Mouse (Mus musculus) urinary bladder, adult 18-20 months (tissue): ENCODE results near the gene Cenpt.

ENCODE experiments used
- DNase-seq, 2 experiments: peaks; one replicate each; pipeline ENCODE4 v3.0.0; 2022; ENCODE audit warnings: low spot score in 2 of 2, mixed read lengths in 2 of 2

Cenpt gene

DNA sequence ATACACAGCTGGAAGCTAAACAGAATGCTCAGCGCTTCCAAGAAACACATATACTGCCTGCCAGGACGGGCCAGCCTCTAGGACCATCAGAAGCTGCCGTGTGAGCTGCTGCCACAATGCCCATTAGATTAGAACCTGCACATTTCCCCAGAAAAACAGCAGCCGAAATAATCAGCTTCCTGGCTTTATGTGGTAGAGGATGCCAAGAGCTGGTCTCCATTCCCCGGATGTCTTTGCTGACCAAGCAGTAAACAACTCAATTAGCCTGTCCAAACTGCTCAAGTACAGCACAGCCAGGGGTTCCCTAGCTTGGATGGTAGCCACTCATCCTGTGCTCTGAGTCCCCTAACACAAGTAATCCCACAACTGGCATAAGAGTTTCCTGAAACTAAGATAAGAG is 45.3 kb downstream of the Cenpt start:
- no peak for DNase-seq

DNA sequence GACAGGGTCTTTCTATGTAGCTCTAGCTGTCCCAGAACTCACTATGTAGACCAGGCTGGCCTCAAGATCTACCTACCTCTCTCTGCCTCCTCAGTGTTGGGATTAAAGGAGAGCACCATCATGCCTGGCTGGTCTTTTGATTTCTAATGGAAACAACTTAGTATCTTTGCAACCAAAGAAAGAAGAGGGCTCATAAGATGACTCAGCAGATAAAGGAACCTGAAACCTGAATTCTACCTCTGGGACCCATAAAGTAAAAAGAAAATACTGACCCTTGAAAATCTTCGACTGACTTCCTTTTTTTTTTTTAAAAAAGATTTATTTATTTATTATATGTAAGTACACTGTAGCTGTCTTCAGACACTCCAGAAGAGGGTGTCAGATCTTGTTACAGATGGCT is 47.1 kb downstream of the Cenpt start:
- no peak for DNase-seq

DNA sequence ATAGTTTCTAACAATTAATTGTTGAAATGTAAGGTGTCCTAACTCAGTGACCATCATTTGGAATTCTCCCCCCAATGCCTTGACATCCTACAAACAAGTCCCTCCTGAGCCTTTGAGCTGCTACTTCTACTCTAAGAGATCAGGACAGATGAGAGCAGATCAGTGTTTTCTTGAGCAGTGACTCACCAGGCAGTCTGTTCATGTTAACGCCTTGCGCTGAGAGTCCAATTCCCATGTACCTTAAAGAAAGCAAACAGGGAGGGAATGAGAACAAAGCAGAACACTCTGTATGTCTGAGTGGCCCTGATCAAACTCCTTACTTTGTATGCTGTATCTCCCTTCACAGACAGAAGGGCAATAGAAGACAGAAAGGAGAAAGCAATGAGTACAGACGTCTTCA is 47.7 kb downstream of the Cenpt start:
- DNase-seq: no peak

DNA sequence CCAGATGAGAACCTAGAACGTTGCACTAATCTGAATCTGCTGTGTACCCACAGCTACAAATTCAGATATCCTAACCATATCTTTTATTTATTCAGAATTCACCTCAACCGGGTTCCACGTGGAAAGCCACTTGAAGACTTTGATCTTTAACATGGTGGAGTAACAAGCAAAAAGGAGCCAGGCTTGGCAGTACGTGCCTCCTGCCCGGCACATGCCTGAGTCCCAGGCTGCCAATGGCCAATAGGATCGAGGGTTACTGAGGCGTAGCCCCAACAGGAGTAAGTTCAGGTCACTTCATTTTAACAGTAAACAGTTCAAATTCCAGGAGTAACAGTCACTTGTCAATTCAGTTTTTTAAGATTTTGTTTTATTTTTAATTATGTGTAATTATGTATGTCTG is 48.3 kb downstream of the Cenpt start:
- DNase-seq: no peak

DNA sequence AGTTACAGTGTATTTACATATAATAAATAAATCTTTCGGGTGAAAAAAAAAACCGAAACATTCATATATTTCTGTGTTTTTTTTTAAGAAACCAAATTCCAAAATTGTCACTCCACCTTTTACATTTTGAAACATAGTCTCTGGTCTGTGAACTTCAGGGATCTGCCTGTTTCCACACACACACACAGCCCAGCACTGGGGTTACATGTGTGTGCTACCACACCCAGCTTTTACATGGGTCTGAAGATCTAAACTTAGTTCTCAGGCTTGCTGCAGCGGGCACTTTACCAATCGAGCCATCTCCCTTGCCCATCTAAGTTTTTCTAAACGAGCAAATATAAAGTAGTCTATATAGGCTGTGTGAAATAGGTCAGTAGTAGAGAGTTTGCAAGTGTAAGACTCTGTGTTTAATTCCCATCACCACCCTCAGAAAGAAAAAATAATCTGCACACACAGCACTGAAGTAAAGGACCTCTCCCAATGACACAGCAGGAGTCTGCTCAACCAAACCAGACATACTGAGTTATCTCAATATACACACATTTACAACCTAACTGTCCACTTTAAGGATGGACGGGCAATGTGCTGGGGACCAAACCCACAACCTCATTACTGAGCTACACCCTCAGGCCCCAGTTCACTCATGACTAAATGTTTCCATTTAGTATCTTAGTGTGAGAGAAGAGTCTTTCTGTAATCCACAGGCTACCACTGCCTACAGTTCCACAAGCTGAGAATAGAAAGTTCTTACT is 51.7 kb downstream of the Cenpt start:
- DNase-seq: no peak

DNA sequence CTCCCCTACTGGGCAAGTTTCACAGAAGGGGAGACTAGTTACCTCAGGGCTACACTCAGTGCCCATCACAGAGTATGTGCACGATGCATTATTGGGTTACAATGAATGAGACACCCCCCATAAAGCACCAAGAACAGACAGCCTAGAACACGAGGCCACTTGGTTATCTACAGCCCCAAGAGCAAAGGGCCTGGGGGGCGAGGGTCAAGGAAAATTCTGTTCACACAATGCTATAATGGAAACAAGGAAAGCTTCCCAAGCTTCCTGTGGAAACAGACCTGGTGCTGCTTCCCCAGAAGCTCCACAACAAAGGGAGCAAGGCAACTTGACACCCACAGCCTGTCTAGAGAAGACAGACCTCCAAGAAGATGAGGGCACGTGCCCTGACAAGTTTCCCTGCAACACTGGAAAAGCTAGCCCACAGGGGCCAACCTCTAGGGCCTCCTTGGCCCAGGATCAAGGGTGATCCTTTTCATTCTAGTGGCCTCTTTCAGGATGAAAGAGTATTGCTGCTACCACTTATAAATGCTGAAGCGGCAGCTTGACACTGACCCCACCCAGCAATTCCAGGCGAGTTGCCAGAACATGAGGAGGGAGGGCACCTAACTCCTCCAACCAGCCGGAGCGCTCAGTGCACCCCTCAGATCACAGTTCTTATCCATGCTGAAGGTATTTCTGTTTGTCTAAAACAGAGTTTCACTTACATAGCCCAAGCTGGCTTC is 53.8 kb downstream of the Cenpt start:
- DNase-seq: peak; percentile 63 to 65

DNA sequence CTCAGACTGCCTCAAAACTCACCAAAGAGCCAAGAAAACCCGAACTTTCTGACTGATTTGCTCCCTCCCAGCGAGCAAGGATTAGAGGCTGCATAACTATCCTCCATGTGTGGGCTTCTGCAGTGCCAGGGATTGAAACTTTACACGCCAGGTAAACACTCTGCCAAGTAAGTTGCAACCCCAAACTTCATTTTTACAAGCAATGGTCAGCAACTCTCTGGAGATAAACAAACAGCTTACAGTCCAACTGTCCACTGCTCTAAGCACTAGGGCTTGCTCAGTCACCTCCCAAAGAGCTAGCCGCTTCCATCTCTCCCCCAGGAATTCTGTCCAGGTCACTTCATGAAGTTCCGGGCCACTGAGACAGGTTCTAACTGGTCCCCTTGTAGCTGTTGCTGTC is 54.7 kb downstream of the Cenpt start:
- DNase-seq: no peak

DNA sequence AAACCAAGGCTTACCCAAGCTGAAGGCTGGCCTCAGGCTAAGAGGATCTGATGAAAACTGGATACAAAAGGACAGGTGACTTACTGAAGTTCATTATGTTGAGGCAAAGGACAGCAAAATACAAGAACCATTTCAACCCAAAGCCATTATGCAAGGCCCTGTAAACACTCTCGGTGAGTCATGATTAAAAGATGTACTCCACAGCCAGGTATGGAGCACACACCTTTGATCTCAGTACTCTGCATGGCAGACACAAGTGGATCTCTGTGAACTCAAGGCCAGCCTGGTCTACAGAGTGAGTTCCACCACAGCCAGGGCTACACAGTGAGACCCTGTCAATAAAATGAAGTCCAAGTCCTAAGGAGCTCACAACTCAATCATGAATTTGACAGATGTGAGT is 57.3 kb downstream of the Cenpt start:
- no peak for DNase-seq
